Mouse (Mus musculus) limb, embryonic 11.5 days (tissue): ENCODE measurements around the gene Npas2. TPM values are rescaled to one million over a fixed set of nuclear protein-coding genes. Genes with fewer than 3 reads are reported as not detected.

Experiments used
- ATAC-seq: fragments of 200-750 bp; cut with Nextera tagmentation; 2 replicates; pipeline ENCODE4 v1.8.0; 2017; ENCODE audit warnings: low read depth; ENCODE audit not compliant: insufficient number of reproducible peaks, low FRiP score, low TSS enrichment
- DNase-seq: peaks from one replicate; pipeline ENCODE4 v3.0.0-alpha.2; 2015; ENCODE audit warnings: low spot score
- H3K27ac ChIP-seq: fragments of 300-500 bp; sonication (generic); replicated peaks from 2 replicates; pipeline ENCODE4 v1.5.1; 2014; ENCODE audit warnings: low read depth, mild to moderate bottlenecking, low read length
- H3K27me3 ChIP-seq: fragments of 300-500 bp; sonication (generic); 2 replicates; pipeline ENCODE4 v1.6.1; 2014; ENCODE audit warnings: mild to moderate bottlenecking, low read length, mixed read lengths; ENCODE audit not compliant: control insufficient read depth, insufficient read depth
- H3K36me3 ChIP-seq: fragments of 300-500 bp; sonication (generic); 2 replicates; pipeline ENCODE4 v1.6.1; 2014; ENCODE audit warnings: mild to moderate bottlenecking, low read length, moderate library complexity, mixed read lengths; ENCODE audit not compliant: control insufficient read depth, insufficient read depth
- H3K4me1 ChIP-seq: fragments of 300-500 bp; sonication (generic); 2 replicates; pipeline ENCODE4 v1.6.1; 2014; ENCODE audit warnings: low read length, mixed read lengths; ENCODE audit not compliant: control insufficient read depth, insufficient read depth
- H3K4me2 ChIP-seq: fragments of 300-500 bp; sonication (generic); 2 replicates; pipeline ENCODE4 v1.6.1; 2014; ENCODE audit warnings: low read depth, mild to moderate bottlenecking, moderate library complexity; ENCODE audit not compliant: severe bottlenecking
- H3K4me3 ChIP-seq: fragments of 300-500 bp; sonication (generic); 2 replicates; pipeline ENCODE4 v1.5.1; 2014; ENCODE audit warnings: low read depth, low read length
- H3K9ac ChIP-seq: fragments of 300-500 bp; sonication (generic); 2 replicates; pipeline ENCODE4 v1.6.1; 2014; ENCODE audit warnings: mild to moderate bottlenecking, low read length
- H3K9me3 ChIP-seq: fragments of 300-500 bp; sonication (generic); 2 replicates; pipeline ENCODE4 v1.6.1; 2016; ENCODE audit warnings: low read length; ENCODE audit not compliant: control insufficient read depth
- WGBS: fragments of 180-500 bp; shearing (Covaris S2); extraction: QIAGEN DNeasy Blood & Tissue Kit; methylation state at CpG from one replicate; pipeline ENCODE4 v1.1.7; 2014; 5-methylcytosine and 5-hydroxymethylcytosine counted together
- polyA plus RNA-seq: library from polyadenylated mRNA; unstranded; fragments of >200 nt; fragmentation: Nextera tagmentation; extraction: Ambion mirVana; gene quantifications from 2 replicates; pipeline ENCODE4 v1.2.1, GENCODE M21; 2014

The Npas2 gene
- polyA plus RNA-seq, 1 experiment from 2014 or later, result 0.03 TPM

DNA sequence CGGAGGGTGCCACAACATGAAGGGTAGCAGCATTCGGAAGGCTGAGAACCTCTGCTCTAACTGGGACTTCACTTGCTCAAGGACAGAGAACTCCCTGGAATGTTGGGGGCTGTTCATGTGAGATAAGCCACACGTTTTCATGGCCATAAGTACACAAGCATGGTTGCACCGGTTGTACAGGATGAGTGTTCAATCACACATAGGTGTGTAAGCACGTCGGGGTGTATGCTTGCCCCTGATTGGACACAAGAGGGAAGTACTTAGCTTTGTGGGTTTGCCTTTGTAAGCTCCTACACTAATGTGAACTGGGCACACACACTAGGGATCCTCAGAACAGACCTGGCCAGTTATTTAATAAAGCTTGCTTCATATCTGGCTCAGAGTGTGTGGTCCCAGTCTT, 204.8 kb downstream of the Npas2 start:
- Histone ChIP-seq H3K4me2 (no peak overlapping the region), H3K4me1 (no peaks in the 10 kb centered on the region), H3K4me3 (no peak overlapping the region), H3K9ac (no peak overlapping the region), H3K27ac (no peak overlapping the region), H3K27me3 (no peaks in the 10 kb centered on the region), H3K9me3 (no peaks in the 10 kb centered on the region), H3K36me3 (no peaks in the 10 kb centered on the region)
- no peak for DNase-seq
- no peak for ATAC-seq
- 91% methylated on average over 6 of the region's 6 CpGs for whole genome bisulfite sequencing

DNA sequence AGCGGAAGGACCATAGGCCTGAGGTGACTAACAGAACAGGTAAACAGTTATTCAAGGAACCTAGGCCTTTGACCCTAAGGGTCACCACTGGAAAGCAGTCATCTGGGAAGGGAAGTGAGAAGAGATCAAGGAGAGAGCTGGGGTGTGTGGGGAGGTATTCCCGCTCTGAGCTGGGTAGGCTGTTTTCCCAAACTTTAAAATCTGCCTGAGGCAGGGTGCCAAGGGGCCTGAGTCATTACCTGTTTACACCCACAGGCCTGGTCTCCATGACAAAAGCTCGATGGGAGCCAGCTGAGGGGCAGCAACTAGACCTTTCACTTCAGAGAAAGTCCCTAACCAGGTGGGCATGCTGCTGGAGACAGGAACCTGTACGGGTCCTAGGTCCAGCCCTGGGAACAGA, 205.7 kb downstream of the Npas2 start:
- no peak overlapping the region for H3K4me3 ChIP-seq
- H3K9me3 ChIP-seq, result no peaks in the 10 kb centered on the region
- H3K27me3 ChIP-seq, result no peaks in the 10 kb centered on the region
- H3K4me2 ChIP-seq, result no peak overlapping the region
- no peak overlapping the region for H3K9ac ChIP-seq
- H3K27ac ChIP-seq, result no peak overlapping the region
- no peaks in the 10 kb centered on the region for H3K4me1 ChIP-seq
- 71% methylated on average over 4 of the region's 4 CpGs for WGBS
- no peaks in the 10 kb centered on the region for H3K36me3 ChIP-seq
- DNase-seq (no peak), ATAC-seq (no peak)

DNA sequence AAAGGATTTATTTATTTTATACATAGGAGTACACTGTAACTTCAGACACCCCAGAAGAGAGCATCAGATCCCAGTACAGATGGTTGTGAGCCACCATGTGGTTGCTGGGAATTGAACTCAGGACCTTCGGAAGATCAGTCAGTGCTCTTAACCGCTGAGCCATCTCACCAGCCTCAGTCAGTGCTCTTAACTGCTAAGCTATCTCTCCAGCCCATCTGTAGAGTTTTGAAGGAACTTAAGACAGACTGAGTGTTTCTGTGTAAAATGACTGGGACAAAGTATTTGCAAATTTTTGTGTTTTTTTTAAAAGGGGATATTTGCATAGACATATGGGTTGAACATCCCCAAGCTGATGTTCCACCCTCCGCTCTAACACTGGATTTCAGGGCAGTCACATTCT, 206.6 kb downstream of the Npas2 start:
- Histone ChIP-seq H3K36me3 (no peaks in the 10 kb centered on the region), H3K9ac (no peak overlapping the region), H3K4me1 (no peaks in the 10 kb centered on the region), H3K27me3 (no peaks in the 10 kb centered on the region), H3K9me3 (no peaks in the 10 kb centered on the region), H3K4me3 (no peak overlapping the region), H3K27ac (no peak overlapping the region), H3K4me2 (no peak overlapping the region)
- 93% methylated on average over 3 of the region's 3 CpGs for WGBS
- DNase-seq (no peak), ATAC-seq (no peak)

DNA sequence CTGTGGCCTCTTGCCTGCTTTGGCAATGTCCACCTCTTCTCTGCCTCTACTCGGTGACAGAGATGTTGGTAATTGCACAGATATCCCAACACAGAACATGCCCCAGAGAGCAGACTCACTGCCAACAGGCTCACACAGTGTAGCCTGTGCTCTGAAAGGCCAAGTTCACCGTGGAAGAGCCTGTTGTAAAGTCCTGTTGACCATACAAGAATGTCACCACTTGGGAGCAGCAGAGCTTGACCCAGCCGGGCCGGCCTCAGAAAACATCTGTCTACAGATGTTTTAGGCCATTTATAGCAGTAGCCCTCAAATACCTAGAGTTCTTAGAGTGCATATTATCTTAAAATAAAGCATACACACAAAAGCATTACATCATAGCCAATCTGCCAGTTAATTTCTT, 213.6 kb downstream of the Npas2 start:
- DNase-seq (no peak), ATAC-seq (no peak)
- no peaks in the 10 kb centered on the region for H3K4me1 ChIP-seq
- H3K36me3 ChIP-seq, result no peaks in the 10 kb centered on the region
- 80% methylated on average over 4 of the region's 4 CpGs for WGBS
- no peak overlapping the region for H3K4me2 ChIP-seq
- H3K9me3 ChIP-seq, result no peaks in the 10 kb centered on the region
- H3K27ac ChIP-seq, result no peak overlapping the region
- no peaks in the 10 kb centered on the region for H3K27me3 ChIP-seq
- no peak overlapping the region for H3K9ac ChIP-seq
- H3K4me3 ChIP-seq, result no peak overlapping the region

DNA sequence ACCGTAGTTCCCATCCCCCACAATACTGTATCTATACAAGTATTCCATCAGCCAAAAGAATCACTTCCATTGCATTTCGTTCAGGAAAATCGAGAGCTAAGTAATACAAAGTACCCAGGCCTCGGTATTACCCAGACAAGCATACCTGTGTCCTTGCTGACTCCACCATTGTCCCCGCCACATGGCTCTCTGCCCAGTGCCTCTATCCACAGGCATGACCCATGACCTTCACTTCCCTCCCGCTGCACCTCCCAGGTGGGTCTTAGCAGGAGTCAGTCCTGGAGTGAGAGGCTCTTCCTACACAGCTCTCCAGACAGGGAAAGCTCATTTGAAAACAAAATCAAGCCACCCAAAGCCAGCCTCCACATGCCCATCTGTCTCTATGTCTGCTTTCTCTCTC, 214.6 kb downstream of the Npas2 start:
- no peak overlapping the region for H3K4me3 ChIP-seq
- DNase-seq (no peak), ATAC-seq (no peak)
- H3K4me1 ChIP-seq, result no peaks in the 10 kb centered on the region
- H3K36me3 ChIP-seq, result no peaks in the 10 kb centered on the region
- WGBS, result 85% methylated on average over 6 of the region's 6 CpGs
- no peak overlapping the region for H3K9ac ChIP-seq
- no peak overlapping the region for H3K27ac ChIP-seq
- H3K9me3 ChIP-seq, result no peaks in the 10 kb centered on the region
- no peak overlapping the region for H3K4me2 ChIP-seq
- H3K27me3 ChIP-seq, result no peaks in the 10 kb centered on the region

DNA sequence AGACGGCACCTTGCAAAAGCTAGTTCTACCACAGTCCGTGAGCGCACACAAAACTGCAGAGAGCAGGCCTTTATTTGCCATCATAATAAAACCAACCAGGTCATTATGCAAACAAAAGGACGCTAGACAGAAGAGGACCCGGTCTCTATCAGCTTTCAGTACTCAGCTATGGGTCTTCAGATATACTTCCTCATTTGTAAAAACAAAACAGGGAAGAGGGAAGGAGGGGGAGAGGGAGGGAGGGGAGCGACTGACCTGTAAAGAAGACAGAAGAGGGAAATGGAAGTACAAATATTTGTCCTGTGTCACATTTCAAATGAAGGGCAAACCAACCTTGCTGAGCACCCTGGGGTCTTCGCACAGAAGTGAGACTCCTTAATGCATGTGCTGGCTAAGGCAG, 215.1 kb downstream of the Npas2 start:
- DNase-seq (no peak), ATAC-seq (no peak)
- Histone ChIP-seq H3K36me3 (no peaks in the 10 kb centered on the region), H3K4me3 (no peak overlapping the region), H3K27me3 (no peaks in the 10 kb centered on the region), H3K27ac (no peak overlapping the region), H3K4me1 (no peaks in the 10 kb centered on the region), H3K9me3 (no peaks in the 10 kb centered on the region), H3K9ac (no peak overlapping the region), H3K4me2 (no peak overlapping the region)
- WGBS, result 85% methylated on average over 7 of the region's 7 CpGs

DNA sequence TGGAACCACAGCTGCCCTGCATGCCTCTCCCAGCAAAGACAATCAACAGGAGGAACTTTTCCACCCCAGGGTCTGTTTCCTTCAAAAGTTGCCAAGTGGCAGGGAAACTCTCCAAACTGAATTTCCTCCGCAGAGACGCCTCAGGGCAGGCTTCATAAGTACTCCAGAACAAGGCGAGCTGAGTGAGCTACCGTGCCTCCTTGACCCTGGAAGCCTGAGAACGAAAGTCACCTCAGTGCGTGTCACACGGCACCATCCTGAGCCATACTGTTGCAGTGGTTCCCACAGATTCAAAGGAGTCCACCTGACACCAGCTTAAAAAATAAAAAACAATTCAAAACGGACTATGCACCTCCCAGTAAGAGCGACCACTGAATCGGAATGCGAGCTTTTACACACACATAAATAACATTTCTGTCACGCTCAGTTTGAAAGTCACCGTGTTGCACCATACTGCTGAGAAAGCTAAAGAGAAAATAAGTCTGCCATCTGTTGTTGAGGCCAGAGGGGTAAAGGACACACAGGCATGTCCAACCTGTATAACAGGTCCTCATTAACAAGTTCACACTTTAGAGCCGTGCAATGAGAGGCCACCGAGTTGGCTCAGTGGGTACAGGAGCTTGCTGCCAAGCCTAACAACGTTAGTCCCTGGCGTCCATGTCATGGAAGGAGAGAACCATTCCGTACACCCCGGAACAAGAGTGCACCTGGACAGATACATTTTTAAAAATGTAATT, 216.7 kb downstream of the Npas2 start:
- H3K4me1 ChIP-seq, result no peaks in the 10 kb centered on the region
- 80% methylated on average over 19 of the region's 19 CpGs for WGBS
- no peak for ATAC-seq

More for the DNA sequence above, 216.7 kb downstream of the Npas2 start:
- H3K9me3 ChIP-seq, result no peaks in the 10 kb centered on the region
- no peaks in the 10 kb centered on the region for H3K27me3 ChIP-seq
- no peak overlapping the region for H3K4me3 ChIP-seq
- no peak overlapping the region for H3K9ac ChIP-seq
- no peak overlapping the region for H3K4me2 ChIP-seq
- no peak overlapping the region for H3K27ac ChIP-seq
- H3K36me3 ChIP-seq, result no peaks in the 10 kb centered on the region
- DNase-seq, result no peak
